Mouse (Mus musculus) kidney, postnatal 0 days (tissue): ENCODE data around the gene Stat3. TPM values are rescaled to one million over a fixed set of nuclear protein-coding genes. Genes with fewer than 3 reads are reported as not detected.

Source experiments
- ATAC-seq: fragments of 200-750 bp; cut with Nextera tagmentation; replicated peaks from 2 replicates; pipeline ENCODE4 v1.8.0; 2017; ENCODE audit warnings: low read depth, moderate number of reproducible peaks, moderate TSS enrichment, moderate library complexity; ENCODE audit not compliant: low FRiP score
- DNase-seq: peaks from one replicate; pipeline ENCODE4 v3.0.0-alpha.2; 2016; ENCODE audit warnings: low spot score
- H3K27ac ChIP-seq: fragments of 300-500 bp; sonication (generic); 2 replicates; pipeline ENCODE4 v1.5.1; 2014; ENCODE audit warnings: mild to moderate bottlenecking
- H3K27me3 ChIP-seq: fragments of 300-500 bp; sonication (generic); 2 replicates; pipeline ENCODE4 v1.6.1; 2014; ENCODE audit warnings: low read length, mixed read lengths; ENCODE audit not compliant: insufficient read depth
- H3K36me3 ChIP-seq: fragments of 300-500 bp; sonication (generic); 2 replicates; pipeline ENCODE4 v1.6.1; 2014; ENCODE audit warnings: low read length, mixed read lengths; ENCODE audit not compliant: insufficient read depth
- H3K4me1 ChIP-seq: fragments of 300-500 bp; sonication (generic); replicated peaks from 2 replicates; pipeline ENCODE4 v1.6.1; 2014; ENCODE audit warnings: antibody characterized with exemption, low read length, mixed read lengths; ENCODE audit not compliant: insufficient read depth
- H3K4me2 ChIP-seq: fragments of 300-500 bp; sonication (generic); 2 replicates; pipeline ENCODE4 v1.6.1; 2014; ENCODE audit warnings: mild to moderate bottlenecking, low read length, moderate library complexity, mixed read lengths
- H3K4me3 ChIP-seq: fragments of 300-500 bp; sonication (generic); replicated peaks from 2 replicates; pipeline ENCODE4 v1.5.1; 2014; ENCODE audit warnings: low read depth, low read length
- H3K9ac ChIP-seq: fragments of 300-500 bp; sonication (generic); 2 replicates; pipeline ENCODE4 v1.6.1; 2014; ENCODE audit warnings: low read depth, low read length
- H3K9me3 ChIP-seq: fragments of 300-500 bp; sonication (generic); replicated peaks from 2 replicates; pipeline ENCODE4 v1.6.1; 2016; ENCODE audit warnings: low read length, inconsistent platforms, mixed read lengths
- CTCF ChIP-seq: IDR thresholded peaks from 2 replicates; pipeline ENCODE4 v1.5.1; 2016; ENCODE audit warnings: antibody characterized with exemption, low read depth, mild to moderate bottlenecking, moderate library complexity
- WGBS: fragments of 180-500 bp; shearing (Covaris S2); extraction: QIAGEN DNeasy Blood & Tissue Kit; methylation state at CpG from one replicate; pipeline ENCODE4 v1.1.7; 2014; 5-methylcytosine and 5-hydroxymethylcytosine counted together
- polyA plus RNA-seq: library from polyadenylated mRNA; unstranded; fragments of >200 nt; fragmentation: Nextera tagmentation; extraction: Ambion mirVana; gene quantifications from 2 replicates; pipeline ENCODE4 v1.2.1, GENCODE M21; 2015

Stat3 gene
- polyA plus RNA-seq, 1 experiment from 2014 or later, result 48.0 TPM

GRCm38 (mm10) chr11:100937295-100937694, 2.0 kb downstream of the Stat3 start:
- Histone ChIP-seq H3K4me2 (peak overlapping the region; percentile 77; the same call in 1 of the 2 replicates), H3K4me1 (no peaks in the 10 kb centered on the region)
- 74% methylated on average over 4 of the region's 4 CpGs for WGBS

GRCm38 (mm10) chr11:100935373-100936355, 3.7 kb downstream of the Stat3 start:
- no peak overlapping the region for H3K27ac ChIP-seq
- H3K9ac ChIP-seq, result no peak overlapping the region
- DNase-seq, result no peak
- H3K9me3 ChIP-seq, result no peaks in the 10 kb centered on the region
- ATAC-seq, result no peak
- no peak for TF ChIP-seq CTCF
- H3K27me3 ChIP-seq, result no peaks in the 10 kb centered on the region
- H3K4me3 ChIP-seq, result no peak overlapping the region
- no peak overlapping the region for H3K4me2 ChIP-seq
- WGBS, result 89% methylated on average over 8 of the region's 8 CpGs
- no peaks in the 10 kb centered on the region for H3K4me1 ChIP-seq
- no peaks in the 10 kb centered on the region for H3K36me3 ChIP-seq

More at GRCm38 (mm10) chr11:100937295-100937694, 2.0 kb downstream of the Stat3 start:
- DNase-seq (no peak), ATAC-seq (no peak)
- no peak for TF ChIP-seq CTCF
- H3K27me3 ChIP-seq, result no peaks in the 10 kb centered on the region
- H3K9ac ChIP-seq, result no peak overlapping the region
- no peaks in the 10 kb centered on the region for H3K36me3 ChIP-seq
- H3K9me3 ChIP-seq, result no peaks in the 10 kb centered on the region
- H3K27ac ChIP-seq, result no peak overlapping the region
- peak overlapping the region; percentile 94; the same call in 1 of the 2 replicates for H3K4me3 ChIP-seq

GRCm38 (mm10) chr11:100931254-100931921, 8.0 kb downstream of the Stat3 start:
- H3K4me2 ChIP-seq, result peak overlapping the region; percentile 53
- no peaks in the 10 kb centered on the region for H3K27me3 ChIP-seq
- DNase-seq (peak; percentile 84), ATAC-seq (no peak)
- peak overlapping the region; percentile 37 for H3K4me3 ChIP-seq
- H3K27ac ChIP-seq, result peak overlapping the region; percentile 63
- no peaks in the 10 kb centered on the region for H3K4me1 ChIP-seq
- H3K9me3 ChIP-seq, result no peaks in the 10 kb centered on the region
- no peaks in the 10 kb centered on the region for H3K36me3 ChIP-seq
- WGBS, result 21% methylated on average over 12 of the region's 12 CpGs
- TF ChIP-seq CTCF, result no peak
- peak overlapping the region; percentile 19; the same call in 1 of the 2 replicates for H3K9ac ChIP-seq

GRCm38 (mm10) chr11:100930611-100931010, 8.7 kb downstream of the Stat3 start:
- no peaks in the 10 kb centered on the region for H3K27me3 ChIP-seq
- DNase-seq, result peak; percentile 9
- WGBS, result 43% methylated on average over 7 of the region's 7 CpGs
- H3K4me2 ChIP-seq, result peak overlapping the region; percentile 8; the same call in 1 of the 2 replicates
- TF ChIP-seq CTCF, result no peak
- ATAC-seq, result no peak
- 0 out of 2 replicates have a peak overlapping the region, but pooled peaks have one; percentile 20 for H3K27ac ChIP-seq
- no peak overlapping the region for H3K4me3 ChIP-seq
- H3K9me3 ChIP-seq, result no peaks in the 10 kb centered on the region
- no peak overlapping the region for H3K9ac ChIP-seq
- no peaks in the 10 kb centered on the region for H3K36me3 ChIP-seq
- H3K4me1 ChIP-seq, result no peaks in the 10 kb centered on the region

GRCm38 (mm10) chr11:100927386-100927785, 12.0 kb downstream of the Stat3 start:
- WGBS, result 77% methylated on average over 3 of the region's 3 CpGs
- Histone ChIP-seq H3K4me3 (no peak overlapping the region), H3K9ac (no peak overlapping the region), H3K27me3 (no peaks in the 10 kb centered on the region), H3K9me3 (no peaks in the 10 kb centered on the region), H3K4me1 (no peaks in the 10 kb centered on the region), H3K27ac (no peak overlapping the region), H3K36me3 (no peaks in the 10 kb centered on the region), H3K4me2 (no peak overlapping the region)
- no peak for TF ChIP-seq CTCF
- ATAC-seq (no peak), DNase-seq (no peak)

GRCm38 (mm10) chr11:100924386-100924919, 14.9 kb downstream of the Stat3 start:
- Histone ChIP-seq H3K36me3 (no peaks in the 10 kb centered on the region), H3K27ac (no peak overlapping the region), H3K4me2 (no peak overlapping the region), H3K9ac (no peak overlapping the region), H3K4me1 (no peaks in the 10 kb centered on the region), H3K27me3 (no peaks in the 10 kb centered on the region), H3K4me3 (no peak overlapping the region), H3K9me3 (no peaks in the 10 kb centered on the region)
- no peak for TF ChIP-seq CTCF
- ATAC-seq (no peak), DNase-seq (no peak)
- WGBS, result 92% methylated on average over 1 of the region's 1 CpGs
